Mouse (Mus musculus) intestine, embryonic 16.5 days (tissue): ENCODE measurements around the gene Sae1. TPM values are rescaled to one million over a fixed set of nuclear protein-coding genes. Genes with fewer than 3 reads are reported as not detected.
"Not testable (repeated sequence)": the region's sequence is repeated elsewhere in the genome, so short reads cannot be mapped to it uniquely, and the experiment has no call there.

Source experiments
- ATAC-seq: fragments of 200-750 bp; cut with Nextera tagmentation; 2 replicates; pipeline ENCODE4 v1.8.0; 2017; ENCODE audit warnings: moderate TSS enrichment, moderate library complexity
- H3K27ac ChIP-seq: fragments of 300-500 bp; sonication (generic); 2 replicates; pipeline ENCODE4 v1.5.1; 2014; ENCODE audit warnings: mild to moderate bottlenecking, low read length
- H3K27me3 ChIP-seq: fragments of 300-500 bp; sonication (generic); replicated peaks from 2 replicates; pipeline ENCODE4 v1.6.1; 2014; ENCODE audit warnings: low read length, control low read depth, mixed read lengths; ENCODE audit not compliant: control insufficient read depth, insufficient read depth
- H3K36me3 ChIP-seq: fragments of 300-500 bp; sonication (generic); 2 replicates; pipeline ENCODE4 v1.6.1; 2014; ENCODE audit warnings: low read length, control low read depth; ENCODE audit not compliant: control insufficient read depth, insufficient read depth
- H3K4me1 ChIP-seq: fragments of 300-500 bp; sonication (generic); 2 replicates; pipeline ENCODE4 v1.6.1; 2014; ENCODE audit warnings: low read length, control low read depth, mixed read lengths; ENCODE audit not compliant: control insufficient read depth, insufficient read depth
- H3K4me2 ChIP-seq: fragments of 300-500 bp; sonication (generic); 2 replicates; pipeline ENCODE4 v1.6.1; 2014; ENCODE audit warnings: low read depth, low read length, control low read depth
- H3K4me3 ChIP-seq: fragments of 300-500 bp; sonication (generic); 2 replicates; pipeline ENCODE4 v1.5.1; 2014; ENCODE audit warnings: mild to moderate bottlenecking, low read length
- H3K9ac ChIP-seq: fragments of 300-500 bp; sonication (generic); 2 replicates; pipeline ENCODE4 v1.6.1; 2014; ENCODE audit warnings: low read depth, low read length
- H3K9me3 ChIP-seq: fragments of 300-500 bp; sonication (generic); 2 replicates; pipeline ENCODE4 v1.6.1; 2016; ENCODE audit warnings: low read length, control low read depth; ENCODE audit not compliant: control insufficient read depth
- WGBS: fragments of 180-500 bp; shearing (Covaris S2); extraction: QIAGEN DNeasy Blood & Tissue Kit; methylation state at CpG from one replicate; pipeline ENCODE4 v1.1.7; 2014; 5-methylcytosine and 5-hydroxymethylcytosine counted together
- polyA plus RNA-seq: library from polyadenylated mRNA; unstranded; fragments of >200 nt; fragmentation: Nextera tagmentation; extraction: Ambion mirVana; gene quantifications from 2 replicates; pipeline ENCODE4 v1.2.1, GENCODE M21; 2015

Gene Sae1
- polyA plus RNA-seq, 1 experiment from 2014 or later = 263 TPM

DNA sequence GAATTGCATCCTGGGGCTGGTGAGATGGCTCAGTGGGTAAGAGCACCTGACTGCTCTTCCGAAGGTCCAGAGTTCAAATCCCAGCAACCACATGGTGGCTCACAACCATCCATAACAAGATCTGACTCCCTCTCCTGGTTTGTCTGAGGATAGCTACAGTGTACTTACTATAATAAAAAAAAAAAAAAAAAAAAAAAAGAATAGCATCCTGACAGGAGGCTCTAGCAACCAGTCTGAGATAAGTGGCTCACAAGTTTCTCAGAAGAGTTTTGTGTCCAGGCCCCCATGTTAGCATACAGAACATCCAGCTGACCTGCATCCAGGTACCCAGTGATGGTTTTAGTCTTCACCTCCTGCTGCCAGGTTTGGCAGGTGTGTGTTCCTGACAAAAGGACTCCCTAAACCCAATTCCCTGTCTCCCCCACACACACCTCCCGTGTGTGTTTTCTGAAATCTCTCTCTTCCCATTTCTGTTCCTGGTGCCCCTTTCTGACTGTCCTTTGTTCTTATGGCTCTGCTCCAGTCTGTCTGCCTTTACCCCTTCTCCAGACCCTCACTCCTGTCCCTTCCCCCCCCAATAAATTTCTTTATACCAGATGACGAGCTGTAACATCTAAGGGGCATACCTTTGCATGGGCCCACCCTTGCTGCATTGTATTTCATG is 10.9 kb upstream of the Sae1 start:
- H3K4me2 ChIP-seq = peak overlapping the region; percentile 79
- peak overlapping the region; percentile 94 for H3K4me3 ChIP-seq
- H3K36me3 ChIP-seq = no peaks in the 10 kb centered on the region
- peak overlapping the region; percentile 66 for H3K9ac ChIP-seq
- H3K4me1 ChIP-seq = peaks cover 9% of the 10 kb centered on the region
- H3K27me3 ChIP-seq = no peaks in the 10 kb centered on the region
- no peaks in the 10 kb centered on the region for H3K9me3 ChIP-seq
- no peak for ATAC-seq
- WGBS = 45% methylated on average over 3 of the region's 3 CpGs
- peak overlapping the region; percentile 100 for H3K27ac ChIP-seq

DNA sequence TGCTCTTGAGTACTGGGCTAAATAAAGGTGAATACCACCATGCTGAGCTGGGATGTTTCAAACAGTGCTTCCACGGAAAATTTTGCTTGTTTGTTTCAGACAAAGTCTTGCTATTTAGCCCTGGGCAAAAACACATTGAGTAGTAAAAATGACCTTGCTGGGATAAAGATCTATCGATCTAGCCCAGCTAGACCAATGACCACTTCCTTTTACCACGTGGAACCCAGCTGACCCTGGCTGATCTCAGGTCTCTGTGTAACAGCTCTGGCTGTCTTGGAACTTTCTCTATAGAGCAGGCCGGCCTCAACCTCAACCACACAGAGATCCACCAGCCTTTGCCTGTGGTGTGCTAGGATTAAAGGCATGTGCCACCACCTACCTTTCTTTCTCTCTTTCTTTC is 9.9 kb upstream of the Sae1 start:
- Histone ChIP-seq H3K36me3 (no peaks in the 10 kb centered on the region), H3K4me3 (no peak overlapping the region), H3K27me3 (no peaks in the 10 kb centered on the region), H3K4me2 (no peak overlapping the region), H3K27ac (no peak overlapping the region), H3K9ac (no peak overlapping the region), H3K9me3 (no peaks in the 10 kb centered on the region), H3K4me1 (peaks cover 4% of the 10 kb centered on the region)
- ATAC-seq = no peak
- 80% methylated on average over 4 of the region's 4 CpGs for WGBS

DNA sequence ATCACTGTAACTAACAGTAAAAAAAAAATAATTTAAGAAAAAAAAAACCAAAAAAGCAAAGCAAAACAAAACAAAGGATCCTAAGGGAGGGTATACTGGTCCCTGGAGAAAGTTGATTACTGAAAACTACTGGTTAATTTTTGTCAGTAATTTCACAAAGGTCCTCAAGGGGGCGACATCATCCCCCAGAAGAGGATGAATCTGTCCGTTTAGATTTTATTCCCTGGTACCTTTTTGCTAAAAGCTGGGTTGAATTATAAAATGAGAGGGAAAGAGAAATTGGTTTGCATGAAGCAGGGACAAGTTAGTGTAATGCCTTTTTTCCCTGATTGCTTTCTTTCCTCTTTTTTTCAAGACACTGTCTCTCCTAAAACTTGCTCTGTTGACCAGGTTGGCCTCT is 8.3 kb upstream of the Sae1 start:
- no peak for ATAC-seq
- no peak overlapping the region for H3K27ac ChIP-seq
- no peaks in the 10 kb centered on the region for H3K27me3 ChIP-seq
- H3K4me3 ChIP-seq = no peak overlapping the region
- 0% methylated on average over 2 of the region's 2 CpGs for WGBS
- peaks cover 4% of the 10 kb centered on the region for H3K4me1 ChIP-seq
- H3K9me3 ChIP-seq = no peaks in the 10 kb centered on the region
- H3K36me3 ChIP-seq = no peaks in the 10 kb centered on the region
- no peak overlapping the region for H3K9ac ChIP-seq
- H3K4me2 ChIP-seq = no peak overlapping the region

DNA sequence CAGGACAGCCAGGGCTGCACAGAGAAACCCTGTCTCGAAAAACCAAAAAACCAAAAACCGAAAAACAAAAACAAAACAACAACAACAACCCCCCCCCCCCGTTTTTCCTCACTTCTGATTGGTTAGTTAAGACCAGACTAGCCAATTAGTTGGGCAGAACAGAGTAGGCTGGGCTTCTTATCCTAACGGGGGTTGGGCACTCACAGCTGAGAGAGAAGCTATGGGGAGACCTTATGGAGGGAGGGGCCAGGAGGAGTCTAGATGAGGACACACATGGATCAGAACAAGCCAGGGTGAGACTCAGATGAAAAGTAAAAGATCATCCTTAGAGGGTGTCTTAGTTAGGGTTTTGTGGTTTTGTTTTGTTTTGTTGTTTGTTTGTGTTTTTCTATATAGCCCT is 5.3 kb upstream of the Sae1 start:
- H3K9ac ChIP-seq = no peak overlapping the region
- no peak overlapping the region for H3K27ac ChIP-seq
- H3K27me3 ChIP-seq = no peaks in the 10 kb centered on the region
- no peak for ATAC-seq
- H3K4me3 ChIP-seq = no peak overlapping the region
- WGBS = 52% methylated on average over 4 of the region's 4 CpGs
- no peaks in the 10 kb centered on the region for H3K4me1 ChIP-seq
- H3K9me3 ChIP-seq = no peaks in the 10 kb centered on the region
- H3K36me3 ChIP-seq = no peaks in the 10 kb centered on the region
- H3K4me2 ChIP-seq = no peak overlapping the region

DNA sequence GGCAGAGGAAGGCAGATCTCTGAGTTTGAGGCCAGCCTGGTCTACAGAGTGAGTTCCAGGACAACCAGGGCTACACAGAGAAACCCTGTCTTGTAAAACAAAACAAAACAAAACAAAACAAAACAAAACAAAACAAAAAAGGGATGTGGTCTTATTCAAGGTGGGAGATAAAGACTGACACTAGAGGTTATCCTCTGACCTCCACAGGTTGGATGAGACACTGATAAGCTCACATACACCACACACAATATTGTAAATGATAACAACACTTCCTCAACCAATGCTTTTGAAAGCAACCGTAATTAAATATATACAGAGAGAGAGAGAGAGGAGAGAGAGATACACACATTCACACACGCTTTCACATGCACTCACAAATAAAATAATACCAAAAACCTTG is 2.3 kb upstream of the Sae1 start:
- H3K4me3 ChIP-seq, H3K9ac ChIP-seq, ATAC-seq, H3K27me3 ChIP-seq, H3K36me3 ChIP-seq, H3K27ac ChIP-seq, H3K4me2 ChIP-seq, H3K9me3 ChIP-seq: not testable (repeated sequence)
- H3K4me1 ChIP-seq = peaks cover 17% of the 10 kb centered on the region
- 76% methylated on average over 2 of the region's 2 CpGs for WGBS

DNA sequence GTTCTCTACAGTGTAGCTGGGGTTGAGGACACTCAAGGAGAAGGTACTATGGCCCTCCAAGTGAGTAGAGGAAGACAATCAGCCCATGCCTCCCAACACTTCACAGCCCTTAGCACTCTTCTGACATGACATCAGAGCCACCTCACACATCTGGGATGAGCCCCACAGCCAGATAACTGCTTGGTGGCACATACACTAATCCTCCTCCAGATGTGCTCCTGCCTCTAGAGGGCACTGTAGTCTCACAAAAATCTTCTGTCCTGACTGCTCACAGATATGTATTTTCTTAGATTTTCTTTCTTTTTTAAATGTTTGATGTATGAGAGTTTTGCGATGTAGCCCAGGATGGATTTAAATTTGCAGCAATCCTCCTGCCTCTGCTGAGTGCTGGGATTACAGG is 11.1 kb downstream of the Sae1 start:
- H3K4me3 ChIP-seq = no peak overlapping the region
- H3K4me2 ChIP-seq = no peak overlapping the region
- H3K9me3 ChIP-seq = no peaks in the 10 kb centered on the region
- H3K9ac ChIP-seq = no peak overlapping the region
- H3K27ac ChIP-seq = no peak overlapping the region
- H3K4me1 ChIP-seq = no peaks in the 10 kb centered on the region
- WGBS = 88% methylated on average over 1 of the region's 1 CpGs
- no peaks in the 10 kb centered on the region for H3K27me3 ChIP-seq
- ATAC-seq = peak; percentile 32; the same call in 1 of the 2 replicates
- H3K36me3 ChIP-seq = peaks cover 21% of the 10 kb centered on the region; the same call in 1 of the 2 replicates

DNA sequence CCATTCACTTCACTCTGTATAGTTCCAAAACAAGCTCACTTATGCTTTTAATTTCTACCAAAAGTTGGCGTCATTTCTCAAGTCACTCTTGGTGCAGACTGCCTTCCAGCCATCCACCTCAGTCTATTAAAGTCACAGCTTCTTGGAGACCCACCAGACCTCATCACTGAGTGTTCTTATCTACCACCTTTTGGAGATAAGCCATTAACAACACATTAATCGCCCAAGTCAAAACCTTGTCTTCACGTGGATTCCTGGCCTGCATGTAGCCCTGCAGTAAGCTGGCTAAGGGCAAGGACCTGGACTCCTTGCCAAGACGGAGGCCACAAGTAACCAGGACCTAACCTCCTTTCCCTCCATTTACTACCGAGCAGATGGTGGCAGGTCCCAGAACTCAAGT is 12.6 kb downstream of the Sae1 start:
- peaks cover 24% of the 10 kb centered on the region; the same call in 1 of the 2 replicates for H3K36me3 ChIP-seq

DNA sequence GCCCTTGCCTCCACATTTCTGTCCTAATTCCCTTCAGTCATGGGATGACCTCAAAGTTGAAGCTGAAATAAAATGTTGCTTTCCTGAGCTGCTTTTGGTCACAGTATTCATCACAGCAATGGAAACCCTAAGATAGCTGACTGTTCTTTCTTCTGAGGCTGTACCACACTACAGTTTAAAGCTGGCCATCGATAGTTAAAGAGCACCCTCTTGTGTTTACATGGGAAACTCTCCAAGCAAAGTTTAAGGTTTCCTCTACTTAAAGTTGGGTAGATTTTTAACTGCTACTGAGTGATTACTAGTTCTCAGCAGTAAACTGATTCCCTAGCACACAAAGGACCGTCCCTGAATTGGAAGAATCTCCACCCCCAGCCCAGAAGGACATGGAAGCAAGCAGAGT is 13.9 kb downstream of the Sae1 start:
- peak; percentile 39; the same call in 1 of the 2 replicates for ATAC-seq
- no peak overlapping the region for H3K4me2 ChIP-seq
- no peak overlapping the region for H3K9ac ChIP-seq
- H3K27me3 ChIP-seq = no peaks in the 10 kb centered on the region
- H3K27ac ChIP-seq = no peak overlapping the region
- peaks cover 24% of the 10 kb centered on the region; the same call in 1 of the 2 replicates for H3K36me3 ChIP-seq
- H3K9me3 ChIP-seq = no peaks in the 10 kb centered on the region
- H3K4me3 ChIP-seq = no peak overlapping the region
- WGBS = 58% methylated on average over 2 of the region's 2 CpGs
- no peaks in the 10 kb centered on the region for H3K4me1 ChIP-seq

More for the DNA sequence above, 12.6 kb downstream of the Sae1 start:
- Histone ChIP-seq H3K4me2 (no peak overlapping the region), H3K4me1 (no peaks in the 10 kb centered on the region), H3K9me3 (no peaks in the 10 kb centered on the region), H3K27me3 (no peaks in the 10 kb centered on the region), H3K9ac (no peak overlapping the region), H3K4me3 (no peak overlapping the region), H3K27ac (no peak overlapping the region)
- 72% methylated on average over 5 of the region's 5 CpGs for WGBS
- ATAC-seq = no peak

DNA sequence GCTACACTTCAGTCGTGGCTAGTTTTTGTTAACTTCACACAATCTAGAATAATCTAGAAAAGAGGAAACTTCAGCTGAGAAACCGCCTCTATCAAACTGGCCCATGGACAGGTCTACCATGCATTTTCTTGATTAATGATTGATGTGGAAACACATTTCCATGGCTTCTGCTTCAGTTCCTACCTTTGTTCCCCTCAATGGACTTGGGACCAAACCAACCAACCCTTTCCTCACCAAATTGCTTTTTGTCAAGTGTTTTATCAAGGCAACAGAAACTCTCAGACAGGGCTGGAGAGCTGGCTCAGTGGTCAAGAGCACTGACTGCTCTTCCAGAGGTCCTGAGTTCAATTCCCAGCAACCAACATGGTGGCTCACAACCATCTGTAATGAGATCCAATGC is 17.0 kb downstream of the Sae1 start:
- Histone ChIP-seq H3K36me3 (peaks cover 23% of the 10 kb centered on the region), H3K9me3 (no peaks in the 10 kb centered on the region), H3K27ac (no peak overlapping the region), H3K4me1 (peaks cover 11% of the 10 kb centered on the region), H3K4me3 (no peak overlapping the region), H3K4me2 (no peak overlapping the region), H3K9ac (no peak overlapping the region), H3K27me3 (no peaks in the 10 kb centered on the region)
- ATAC-seq = no peak
- 82% methylated on average over 2 of the region's 2 CpGs for WGBS

DNA sequence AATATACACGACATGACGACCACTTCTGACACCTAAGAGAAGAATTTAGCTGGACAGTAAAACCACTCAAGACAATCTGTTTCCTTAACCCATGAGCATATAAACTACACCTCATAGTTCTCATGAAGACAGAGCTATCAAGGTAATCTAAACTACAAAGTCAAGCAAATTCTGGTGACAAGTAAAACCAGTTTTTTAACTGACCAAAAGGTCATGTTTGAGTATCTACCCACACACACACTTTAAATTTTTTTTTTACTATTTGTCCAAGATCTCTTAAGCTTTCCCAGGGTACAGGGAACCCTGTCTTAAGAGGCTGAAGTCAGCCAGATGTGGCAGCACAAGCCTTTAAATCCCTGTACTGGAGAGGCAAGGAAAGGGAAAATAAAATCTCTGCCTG is 18.8 kb downstream of the Sae1 start:
- Histone ChIP-seq H3K36me3 (peaks cover 13% of the 10 kb centered on the region), H3K27me3 (no peaks in the 10 kb centered on the region), H3K27ac (peak overlapping the region; percentile 23), H3K4me3 (no peak overlapping the region), H3K9ac (no peak overlapping the region), H3K4me2 (no peak overlapping the region), H3K4me1 (peaks cover 19% of the 10 kb centered on the region), H3K9me3 (no peaks in the 10 kb centered on the region)
- ATAC-seq = no peak
- 55% methylated on average over 2 of the region's 2 CpGs for WGBS
